Mouse (Mus musculus): ENCODE data around the gene Dcx.

Dcx gene

GRCm38 (mm10) chrX:143827212-143827611 lies 105.9 kb downstream of the Dcx start, which contains the start of gene Capn6:
Gene Capn6 (minus strand): TSS chrX:143827414.
- DNase-seq (ENCODE audit: low read depth, low spot score), result peak; percentile 28

DNA sequence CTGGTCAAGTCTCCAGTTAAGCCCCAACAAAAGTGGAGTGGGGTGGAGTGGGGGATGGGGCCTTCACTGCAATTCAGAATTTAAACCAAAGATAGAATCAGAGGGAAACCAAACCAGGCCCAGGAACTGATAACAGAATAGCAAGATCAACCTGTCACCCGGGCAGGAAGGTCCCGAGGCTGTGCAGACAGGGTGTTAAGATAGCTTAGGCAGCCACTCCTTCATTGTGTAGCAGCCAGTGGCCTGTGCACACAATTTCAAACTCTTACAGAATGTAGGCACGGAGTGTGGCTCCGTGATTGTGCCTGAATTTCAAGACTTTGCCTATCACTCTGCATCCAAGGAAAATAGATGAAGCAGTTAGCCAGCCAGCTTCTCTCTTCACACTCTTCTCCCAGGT lies 106.6 kb downstream of the Dcx start:
- no peak for DNase-seq (ENCODE audit: low read depth, low spot score)

GRCm38 (mm10) chrX:143818961-143819360 lies 114.2 kb downstream of the Dcx start:
- DNase-seq (ENCODE audit: low read depth, low spot score), result peak; percentile 16

- peak; percentile 39 for DNase-seq (ENCODE audit: low read depth, low spot score)
Observed at GRCm38 (mm10) chrX:143815948-143816347, 117.2 kb downstream of the Dcx start.
